Mouse (Mus musculus) megakaryocyte, embryonic 14.5 days (primary cell): ENCODE results near the gene Dab1.

ENCODE experiments used
- FLI1 ChIP-seq: IDR thresholded peaks from 2 replicates; pipeline ENCODE4 v1.6.1; 2012; ENCODE audit warnings: low read length, inconsistent platforms, mixed read lengths
- GATA1 ChIP-seq: IDR thresholded peaks from 3 replicates; pipeline ENCODE4 v1.6.1; 2012; ENCODE audit warnings: mixed read lengths, low read length, inconsistent platforms, borderline replicate concordance

DNA sequence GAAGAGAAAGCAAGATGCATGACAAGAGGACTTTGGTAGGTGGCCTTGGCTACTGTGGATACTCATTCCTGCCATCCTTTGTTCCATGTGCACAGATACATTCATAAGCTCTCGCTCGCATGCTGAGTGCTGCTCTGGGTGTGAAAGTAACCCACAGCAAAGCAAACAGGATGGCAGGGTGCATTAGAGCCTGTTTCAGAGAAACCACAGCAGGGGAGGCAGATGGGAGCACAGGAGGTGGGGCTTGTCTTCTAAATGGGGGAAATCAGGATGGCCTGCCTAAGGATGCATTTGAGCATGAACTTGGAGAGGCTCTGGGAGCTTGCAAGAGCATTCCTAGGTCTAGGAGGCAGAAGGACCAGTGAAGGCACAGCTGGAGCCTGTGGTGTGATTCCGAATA, 820.5 kb downstream of the Dab1 start:
- TF ChIP-seq GATA1 (no peak), FLI1 (no peak)
